Mouse (Mus musculus) MEL (cell line): ENCODE measurements around the gene Kirrel3.

Experiments
- CTCF ChIP-seq, 3 experiments: IDR thresholded peaks in 2 of 3; conservative IDR thresholded peaks in 1 of 3; 2 replicates each; pipeline ENCODE4 v1.5.1; 2011 to 2012; ENCODE audit warnings: low read length in 3 of 3, low read depth in 2 of 3, mild to moderate bottlenecking in 2 of 3, improper control_type of control experiment in 1 of 3, inconsistent platforms in 1 of 3, mixed read lengths in 1 of 3, moderate library complexity in 1 of 3; ENCODE audit not compliant: control insufficient read depth in 1 of 3, insufficient read depth in 1 of 3, poor library complexity in 1 of 3, severe bottlenecking in 1 of 3
- EP300 ChIP-seq, 2 experiments: IDR thresholded peaks; 2 replicates each; pipeline ENCODE4 v1.6.1; 2011; ENCODE audit warnings: improper control_type of control experiment in 2 of 2, low read length in 2 of 2, low read depth in 1 of 2, mild to moderate bottlenecking in 1 of 2
- MAFK ChIP-seq: IDR thresholded peaks from 2 replicates; pipeline ENCODE4 v1.6.1; 2011; ENCODE audit warnings: low read depth, mild to moderate bottlenecking, low read length, improper control_type of control experiment, borderline replicate concordance
- MAX ChIP-seq: IDR thresholded peaks from 2 replicates; pipeline ENCODE4 v1.6.1; 2011; ENCODE audit warnings: low read length, improper control_type of control experiment
- MEF2A ChIP-seq: IDR thresholded peaks from 2 replicates; pipeline ENCODE4 v1.6.1; 2014; ENCODE audit warnings: low read depth, mild to moderate bottlenecking, inconsistent platforms, low read length, improper control_type of control experiment; ENCODE audit not compliant: poor library complexity, insufficient replicate concordance, severe bottlenecking; ENCODE audit errors: extremely low read depth
- TAL1 ChIP-seq: IDR thresholded peaks from 2 replicates; pipeline ENCODE4 v1.6.1; 2012; ENCODE audit warnings: mild to moderate bottlenecking, inconsistent platforms, low read length, moderate library complexity, mixed read lengths
- ZNF384 ChIP-seq: IDR thresholded peaks from 2 replicates; pipeline ENCODE4 v1.6.1; 2012; ENCODE audit warnings: low read depth, mild to moderate bottlenecking, inconsistent platforms, low read length, improper control_type of control experiment

GRCm38 (mm10) chr9:35048449-35048848, 562.8 kb downstream of the Kirrel3 start:
- TF ChIP-seq MAFK (no peak), CTCF (IDR thresholded peaks at IDR 0.05 in 2 of 3, conservative IDR thresholded peaks at IDR 0.05 in 1 of 3; ENCODE audit: control insufficient read depth in 1 of 3, insufficient read depth in 1 of 3, low read depth in 2 of 3, low read length in 3 of 3, poor library complexity in 1 of 3, severe bottlenecking in 1 of 3) (no peak), TAL1 (no peak), MAX (no peak), ZNF384 (no peak), MEF2A (no peak), EP300 (IDR thresholded peaks at IDR 0.05; ENCODE audit: low read depth in 1 of 2, low read length in 2 of 2) (no peak)
